Mouse (Mus musculus) adrenal gland, postnatal 4 days (tissue): ENCODE data around the gene Reps2. TPM values are rescaled to one million over a fixed set of nuclear protein-coding genes. Genes with fewer than 3 reads are reported as not detected.

ENCODE experiments used
- DNase-seq, 2 experiments: peaks; one replicate each; pipeline ENCODE4 v3.0.0; 2021 to 2022; ENCODE audit warnings: low spot score in 2 of 2, mixed read lengths in 2 of 2
- total RNA-seq, 2 experiments: library from RNA; stranded (reverse); gene quantifications; 2 replicates each; pipeline ENCODE4 v1.2.3; 2021

Reps2 gene
- total RNA-seq, 2 experiments from 2014 or later, result 4.3 to 5.6 TPM

- no peak for DNase-seq
These were observed 142.5 kb downstream of the Reps2 start for GRCm38 (mm10) chrX:162500962-162501361.

- DNase-seq, result no peak
These were observed 147.0 kb downstream of the Reps2 start for GRCm38 (mm10) chrX:162496485-162496884.

GRCm38 (mm10) chrX:162488630-162489029, 154.8 kb downstream of the Reps2 start:
- no peak for DNase-seq

GRCm38 (mm10) chrX:162487734-162488133, 155.7 kb downstream of the Reps2 start:
- no peak for DNase-seq

GRCm38 (mm10) chrX:162470213-162470612, 173.2 kb downstream of the Reps2 start:
- DNase-seq, result no peak

- no peak for DNase-seq
These were observed 181.3 kb downstream of the Reps2 start for GRCm38 (mm10) chrX:162462156-162462555.

GRCm38 (mm10) chrX:162456445-162456844, 187.0 kb downstream of the Reps2 start:
- no peak for DNase-seq

GRCm38 (mm10) chrX:162455364-162455763, 188.1 kb downstream of the Reps2 start:
- no peak for DNase-seq

GRCm38 (mm10) chrX:162453821-162454402, 189.5 kb downstream of the Reps2 start:
- no peak for DNase-seq

- no peak for DNase-seq
These were observed 190.8 kb downstream of the Reps2 start for GRCm38 (mm10) chrX:162452642-162453041.

- DNase-seq, result no peak
These were observed 195.5 kb downstream of the Reps2 start for GRCm38 (mm10) chrX:162447974-162448373.

- no peak for DNase-seq
These were observed 196.7 kb downstream of the Reps2 start for GRCm38 (mm10) chrX:162446678-162447318.

- DNase-seq, result no peak
These were observed 200.1 kb downstream of the Reps2 start for GRCm38 (mm10) chrX:162443387-162443786.

GRCm38 (mm10) chrX:162442970-162443369, 200.5 kb downstream of the Reps2 start:
- no peak for DNase-seq

GRCm38 (mm10) chrX:162432776-162433543, 210.5 kb downstream of the Reps2 start:
- no peak for DNase-seq

- DNase-seq, result no peak
These were observed 215.8 kb downstream of the Reps2 start for GRCm38 (mm10) chrX:162427698-162428097.

- no peak for DNase-seq
These were observed 224.0 kb downstream of the Reps2 start for GRCm38 (mm10) chrX:162419431-162419830.

GRCm38 (mm10) chrX:162413124-162413523, 230.3 kb downstream of the Reps2 start:
- DNase-seq, result no peak

- no peak for DNase-seq
These were observed 236.2 kb downstream of the Reps2 start for GRCm38 (mm10) chrX:162407291-162407690.

- no peak for DNase-seq
These were observed 241.0 kb downstream of the Reps2 start for GRCm38 (mm10) chrX:162402487-162402886.

GRCm38 (mm10) chrX:162380730-162381129, 262.7 kb downstream of the Reps2 start:
- DNase-seq, result no peak

GRCm38 (mm10) chrX:162363206-162363605, 280.2 kb downstream of the Reps2 start:
- DNase-seq, result no peak
